ENCODE assay signal across 25 mouse cellular contexts in the genomic region with DNA sequence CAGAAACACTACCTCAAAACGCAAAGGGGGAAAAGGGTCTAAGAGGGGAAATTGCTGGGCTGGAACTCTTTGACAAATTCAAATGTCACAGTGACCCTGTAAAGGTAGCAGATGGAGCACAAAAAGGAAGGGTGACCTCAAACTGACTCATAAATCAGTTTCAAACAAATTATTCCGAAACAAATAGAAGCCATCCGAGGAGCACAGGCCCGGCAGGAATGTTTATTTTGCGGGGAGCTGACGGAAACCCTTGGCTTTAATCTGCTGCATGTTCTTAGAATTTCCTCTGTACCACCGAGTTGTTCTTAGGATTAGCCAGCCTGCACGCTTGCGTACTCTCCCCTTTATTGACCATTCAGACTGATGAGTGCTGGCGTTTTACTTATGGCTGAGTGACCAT. TPM values are rescaled to one million over a fixed set of nuclear protein-coding genes. Genes with fewer than 3 reads are reported as not detected.
DNase-seq lines count a peak whose midpoint lies in the region; ATAC-seq and TF ChIP-seq lines count a peak whose summit lies in the region.
"Had no signal": no experiment of that assay in that cellular context is flagged by ENCODE, and none has a peak within 500 bp of the region (broad histone marks: within the 10 kb centered on the region; RNA-seq: fewer than 3 reads in every experiment).

No protein-coding gene starts in this region.

- no peaks in the 10 kb centered on the region for H3K36me3 ChIP-seq in liver, embryonic 13.5 days
- H3K36me3 ChIP-seq in stomach, embryonic 15.5 days: no peaks in the 10 kb centered on the region
- H3K36me3 ChIP-seq in stomach, postnatal 0 days (ENCODE audit: control insufficient read depth, insufficient read depth, low read length): no peaks in the 10 kb centered on the region
- no peaks in the 10 kb centered on the region for H3K36me3 ChIP-seq in forebrain, postnatal 0 days (ENCODE audit: insufficient read depth)
- H3K36me3 ChIP-seq: embryonic facial prominence, embryonic 10.5 days; embryonic facial prominence, embryonic 15.5 days; forebrain, embryonic 12.5 days; heart, embryonic 13.5 days; hindbrain, embryonic 15.5 days; midbrain, embryonic 12.5 days had no signal

- TF ChIP-seq EP300 in stomach, postnatal 0 days (optimal IDR thresholded peaks at IDR 0.05): no peak

- no peak for ATAC-seq in liver, embryonic 13.5 days (ENCODE audit: low read depth)
- ATAC-seq in stomach, embryonic 15.5 days (ENCODE audit: insufficient read depth, low FRiP score, low read depth): no peak
- no peak for ATAC-seq in stomach, postnatal 0 days (ENCODE audit: low FRiP score, low TSS enrichment)
- ATAC-seq in forebrain, postnatal 0 days: no peak
- ATAC-seq: inflammation-experienced regulatory T-cells, adult 6 months had no signal

- H3K4me3 ChIP-seq in liver, embryonic 13.5 days (replicated peaks): no peak overlapping the region
- H3K4me3 ChIP-seq in stomach, embryonic 15.5 days (replicated peaks): no peak overlapping the region
- H3K4me3 ChIP-seq in stomach, postnatal 0 days (ENCODE audit: low read depth, low read length): no peak overlapping the region
- no peak overlapping the region for H3K4me3 ChIP-seq in forebrain, postnatal 0 days (ENCODE audit: low read depth, low read length)
- H3K4me3 ChIP-seq: embryonic facial prominence, embryonic 10.5 days; embryonic facial prominence, embryonic 15.5 days; forebrain, embryonic 12.5 days; heart, embryonic 13.5 days; hindbrain, embryonic 15.5 days; midbrain, embryonic 12.5 days had no signal

- H3K27ac ChIP-seq in liver, embryonic 13.5 days: 0 out of 2 replicates have a peak overlapping the region, but pooled peaks have one; percentile 9
- 0 out of 2 replicates have a peak overlapping the region, but pooled peaks have one; percentile 13 for H3K27ac ChIP-seq in stomach, embryonic 15.5 days
- no peak overlapping the region for H3K27ac ChIP-seq in stomach, postnatal 0 days (replicated peaks)
- no peak overlapping the region for H3K27ac ChIP-seq in forebrain, postnatal 0 days (ENCODE audit: low read depth, low read length)
- H3K27ac ChIP-seq: embryonic facial prominence, embryonic 10.5 days; embryonic facial prominence, embryonic 15.5 days; forebrain, embryonic 12.5 days; heart, embryonic 13.5 days; hindbrain, embryonic 15.5 days; midbrain, embryonic 12.5 days had no signal

- peaks cover 37% of the 10 kb centered on the region for H3K4me1 ChIP-seq in liver, embryonic 13.5 days (replicated peaks)
- H3K4me1 ChIP-seq in stomach, embryonic 15.5 days: peaks cover 13% of the 10 kb centered on the region; the same call in 1 of the 2 replicates
- H3K4me1 ChIP-seq in stomach, postnatal 0 days (replicated peaks; ENCODE audit: control insufficient read depth, insufficient read depth): no peaks in the 10 kb centered on the region
- peaks cover 7% of the 10 kb centered on the region; the same call in 1 of the 2 replicates for H3K4me1 ChIP-seq in forebrain, postnatal 0 days (ENCODE audit: insufficient read depth)

- no peak for TF ChIP-seq CTCF in stomach, postnatal 0 days (IDR thresholded peaks at IDR 0.05; ENCODE audit: low read depth)
- TF ChIP-seq CTCF in forebrain, postnatal 0 days (IDR thresholded peaks at IDR 0.05; ENCODE audit: low read depth): no peak

- no peaks in the 10 kb centered on the region for H3K9me3 ChIP-seq in liver, embryonic 13.5 days (replicated peaks)
- H3K9me3 ChIP-seq in stomach, embryonic 15.5 days: no peaks in the 10 kb centered on the region
- no peaks in the 10 kb centered on the region for H3K9me3 ChIP-seq in stomach, postnatal 0 days (ENCODE audit: control insufficient read depth, low read length)
- no peaks in the 10 kb centered on the region for H3K9me3 ChIP-seq in forebrain, postnatal 0 days (ENCODE audit: low read length)
- H3K9me3 ChIP-seq: embryonic facial prominence, embryonic 10.5 days; embryonic facial prominence, embryonic 15.5 days; forebrain, embryonic 12.5 days; heart, embryonic 13.5 days; hindbrain, embryonic 15.5 days; midbrain, embryonic 12.5 days had no signal

- 62% methylated on average over 10 of the region's 10 CpGs for WGBS in liver, embryonic 13.5 days (ENCODE audit: insufficient replicate concordance)
- 28% methylated on average over 10 of the region's 10 CpGs for WGBS in stomach, embryonic 15.5 days
- WGBS in stomach, postnatal 0 days: 33% methylated on average over 10 of the region's 10 CpGs
- WGBS in forebrain, postnatal 0 days: 61% methylated on average over 10 of the region's 10 CpGs

- H3K4me2 ChIP-seq in liver, embryonic 13.5 days: no peak overlapping the region
- H3K4me2 ChIP-seq in stomach, embryonic 15.5 days: no peak overlapping the region
- H3K4me2 ChIP-seq in stomach, postnatal 0 days (replicated peaks; ENCODE audit: low read depth): no peak overlapping the region
- H3K4me2 ChIP-seq in forebrain, postnatal 0 days (ENCODE audit: low read depth): no peak overlapping the region
- H3K4me2 ChIP-seq: embryonic facial prominence, embryonic 15.5 days; forebrain, embryonic 12.5 days; heart, embryonic 13.5 days; hindbrain, embryonic 15.5 days; liver, embryonic 11.5 days; midbrain, embryonic 12.5 days had no signal

- H3K9ac ChIP-seq in liver, embryonic 13.5 days: no peak overlapping the region
- no peak overlapping the region for H3K9ac ChIP-seq in stomach, embryonic 15.5 days
- H3K9ac ChIP-seq in stomach, postnatal 0 days (ENCODE audit: low read length): no peak overlapping the region
- no peak overlapping the region for H3K9ac ChIP-seq in forebrain, postnatal 0 days
- H3K9ac ChIP-seq: embryonic facial prominence, embryonic 15.5 days; forebrain, embryonic 12.5 days; heart, embryonic 13.5 days; hindbrain, embryonic 15.5 days; midbrain, embryonic 12.5 days had no signal

- H3K27me3 ChIP-seq in liver, embryonic 13.5 days: no peaks in the 10 kb centered on the region
- H3K27me3 ChIP-seq in stomach, embryonic 15.5 days (replicated peaks): no peaks in the 10 kb centered on the region
- no peaks in the 10 kb centered on the region for H3K27me3 ChIP-seq in stomach, postnatal 0 days (ENCODE audit: control insufficient read depth, insufficient read depth, low read length)
- no peaks in the 10 kb centered on the region for H3K27me3 ChIP-seq in forebrain, postnatal 0 days (ENCODE audit: insufficient read depth, low read length)
- H3K27me3 ChIP-seq: embryonic facial prominence, embryonic 15.5 days; heart, embryonic 13.5 days; hindbrain, embryonic 15.5 days; midbrain, embryonic 12.5 days had no signal

- DNase-seq in adrenal gland, adult (ENCODE audit: inconsistent age in 2 of 2, low spot score in 1 of 2): peak; percentile 71 to 89
- no peak for DNase-seq in adrenal gland, postnatal 25 days
- DNase-seq in liver, embryonic 13.5 days: no peak
- DNase-seq in liver: no peak
- DNase-seq in stomach, postnatal 0 days (ENCODE audit: low spot score): no peak
- no peak for DNase-seq in ovary, adult 18-20 months (ENCODE audit: low spot score)
- DNase-seq in forebrain, postnatal 0 days: no peak
- DNase-seq: cerebellum, adult 8-10 months; cerebellum, postnatal 25 days; gastrocnemius, postnatal 10 days; heart, postnatal 10 days; kidney, adult 11 months; kidney, postnatal 14 days; retina, postnatal 1 day; right cerebral cortex, postnatal 14 days; thymus, postnatal 25 days had no signal

RNA-seq across cellular contexts. Expression of a gene that starts 2.4 kb away (rescaled TPM):
- 107 and 122 TPM in 2 replicates for total RNA-seq in adrenal gland, postnatal 25 days (2021)
- 3.9 and 4.4 TPM in 2 replicates for polyA plus RNA-seq in liver, embryonic 13.5 days (2015; fragmentation: Nextera tagmentation; extraction: Ambion mirVana)
- 7.5 and 9.4 TPM in 2 replicates for polyA plus RNA-seq in stomach, embryonic 15.5 days (2015; fragmentation: Nextera tagmentation; extraction: Ambion mirVana)
- polyA plus RNA-seq in stomach, postnatal 0 days (2015; fragmentation: Nextera tagmentation; extraction: Ambion mirVana): 3.0 and 3.7 TPM in 2 replicates
- 4.9 and 8.4 TPM in 2 replicates for total RNA-seq in forebrain, postnatal 0 days (2014; rRNA removed)
- 0.65 and 1.7 TPM in 2 replicates for polyA plus RNA-seq in forebrain, postnatal 0 days (2015; fragmentation: Nextera tagmentation; extraction: Ambion mirVana)

Comparison
In these comparisons a context has a peak if more than half of its experiments do, and no peak if none do; other contexts are left out.
1. DNase-seq: peak in adrenal gland, adult (2 of 2); none in adrenal gland, postnatal 25 days (single experiment), liver, embryonic 13.5 days (single experiment), liver (single experiment), stomach, postnatal 0 days (single experiment), ovary, adult 18-20 months (single experiment) and forebrain, postnatal 0 days (single experiment).
2. H3K27ac ChIP-seq: peak in liver, embryonic 13.5 days (single experiment) and stomach, embryonic 15.5 days (single experiment); none in stomach, postnatal 0 days (single experiment) and forebrain, postnatal 0 days (single experiment).